In the genomic region with DNA sequence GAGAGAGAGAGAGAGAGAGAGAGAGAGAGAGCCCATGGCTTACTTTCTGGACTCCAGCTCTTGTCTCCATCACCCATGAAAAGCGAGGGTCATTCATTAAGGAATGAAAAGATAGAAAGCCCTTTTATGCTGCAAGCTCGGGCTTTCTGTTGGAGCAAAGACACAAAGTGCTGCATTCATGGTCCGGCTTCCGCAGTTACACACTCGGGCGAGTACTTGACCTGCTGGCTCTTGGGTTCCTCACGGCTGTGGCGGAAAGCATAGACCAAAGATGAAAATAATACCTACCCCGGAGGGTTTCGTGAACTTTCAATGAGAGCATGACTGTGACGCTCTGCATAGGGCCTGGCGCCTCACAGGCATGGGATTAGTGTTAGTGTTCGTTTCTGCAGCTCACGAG, we compare ENCODE assay signal across 8 mouse cellular contexts. TPM values are rescaled to one million over a fixed set of nuclear protein-coding genes. Genes with fewer than 3 reads are reported as not detected.
A peak's percentile ranks its signal among the peaks of the same experiment; 100 is the strongest.
DNase-seq lines count a peak whose midpoint lies in the region; ATAC-seq and TF ChIP-seq lines count a peak whose summit lies in the region.

No protein-coding gene starts in this region.

- peak; percentile 31 for DNase-seq in midbrain, embryonic 10.5 days (ENCODE audit: low spot score)
- no peak for DNase-seq in midbrain, postnatal 0 days (ENCODE audit: low spot score)
- no peak for DNase-seq in kidney, postnatal 0 days (ENCODE audit: low spot score)
- DNase-seq in left cerebral cortex, adult 2 months (ENCODE audit: extremely low spot score in 1 of 2, low spot score in 2 of 2), result no peak

- H3K9me3 ChIP-seq in midbrain, embryonic 10.5 days (replicated peaks), result no peaks in the 10 kb centered on the region
- H3K9me3 ChIP-seq in midbrain, postnatal 0 days (ENCODE audit: low read length), result no peaks in the 10 kb centered on the region
- no peaks in the 10 kb centered on the region for H3K9me3 ChIP-seq in forebrain, embryonic 13.5 days (replicated peaks)
- H3K9me3 ChIP-seq in kidney, postnatal 0 days (replicated peaks; ENCODE audit: low read length), result no peaks in the 10 kb centered on the region
- no peaks in the 10 kb centered on the region for H3K9me3 ChIP-seq in neural tube, embryonic 14.5 days (ENCODE audit: control insufficient read depth, low read length)
- H3K9me3 ChIP-seq in liver, embryonic 12.5 days (replicated peaks), result no peaks in the 10 kb centered on the region

- H3K4me1 ChIP-seq in midbrain, embryonic 10.5 days, result peaks cover 19% of the 10 kb centered on the region
- no peaks in the 10 kb centered on the region for H3K4me1 ChIP-seq in midbrain, postnatal 0 days (ENCODE audit: insufficient read depth, low read length)
- peaks cover 13% of the 10 kb centered on the region for H3K4me1 ChIP-seq in forebrain, embryonic 13.5 days
- H3K4me1 ChIP-seq in kidney, postnatal 0 days (replicated peaks; ENCODE audit: insufficient read depth, low read length), result no peaks in the 10 kb centered on the region
- no peaks in the 10 kb centered on the region for H3K4me1 ChIP-seq in neural tube, embryonic 14.5 days (ENCODE audit: control insufficient read depth, insufficient read depth, low read length)
- H3K4me1 ChIP-seq in liver, embryonic 12.5 days, result peaks cover 18% of the 10 kb centered on the region

- H3K9ac ChIP-seq in midbrain, postnatal 0 days (replicated peaks; ENCODE audit: low read length, poor library complexity, severe bottlenecking), result no peak overlapping the region
- no peak overlapping the region for H3K9ac ChIP-seq in forebrain, embryonic 13.5 days
- H3K9ac ChIP-seq in kidney, postnatal 0 days (ENCODE audit: low read depth, low read length), result no peak overlapping the region
- H3K9ac ChIP-seq in neural tube, embryonic 14.5 days (replicated peaks; ENCODE audit: low read depth, low read length), result no peak overlapping the region
- H3K9ac ChIP-seq in liver, embryonic 12.5 days, result no peak overlapping the region

- no peaks in the 10 kb centered on the region for H3K36me3 ChIP-seq in midbrain, embryonic 10.5 days
- no peaks in the 10 kb centered on the region for H3K36me3 ChIP-seq in midbrain, postnatal 0 days (ENCODE audit: insufficient read depth, low read length)
- no peaks in the 10 kb centered on the region for H3K36me3 ChIP-seq in forebrain, embryonic 13.5 days (ENCODE audit: poor library complexity, severe bottlenecking)
- H3K36me3 ChIP-seq in kidney, postnatal 0 days (ENCODE audit: insufficient read depth, low read length), result no peaks in the 10 kb centered on the region
- no peaks in the 10 kb centered on the region for H3K36me3 ChIP-seq in neural tube, embryonic 14.5 days (ENCODE audit: control insufficient read depth, insufficient read depth, low read length)
- H3K36me3 ChIP-seq in liver, embryonic 12.5 days, result no peaks in the 10 kb centered on the region

- no peak for TF ChIP-seq CTCF in midbrain, postnatal 0 days (IDR thresholded peaks at IDR 0.05)
- no peak for TF ChIP-seq CTCF in kidney, postnatal 0 days (IDR thresholded peaks at IDR 0.05; ENCODE audit: low read depth)
- no peak for TF ChIP-seq CTCF in left cerebral cortex, adult 2 months (IDR thresholded peaks at IDR 0.05)

- ATAC-seq in midbrain, postnatal 0 days (ENCODE audit: low FRiP score), result no peak
- no peak for ATAC-seq in forebrain, embryonic 13.5 days
- no peak for ATAC-seq in kidney, postnatal 0 days (replicated peaks; ENCODE audit: low FRiP score, low read depth)
- peak; percentile 28; the same call in 1 of the 2 replicates for ATAC-seq in neural tube, embryonic 14.5 days (ENCODE audit: low read depth)
- no peak for ATAC-seq in CD4-positive, CD25-positive, alpha-beta regulatory T cell, adult 4 months
- no peak for ATAC-seq in liver, embryonic 12.5 days

- H3K27me3 ChIP-seq in midbrain, embryonic 10.5 days (ENCODE audit: low read depth, poor library complexity, severe bottlenecking), result no peaks in the 10 kb centered on the region
- H3K27me3 ChIP-seq in midbrain, postnatal 0 days (ENCODE audit: insufficient read depth, low read length), result no peaks in the 10 kb centered on the region
- H3K27me3 ChIP-seq in forebrain, embryonic 13.5 days, result no peaks in the 10 kb centered on the region
- H3K27me3 ChIP-seq in kidney, postnatal 0 days (ENCODE audit: insufficient read depth, low read length), result no peaks in the 10 kb centered on the region
- H3K27me3 ChIP-seq in neural tube, embryonic 14.5 days (ENCODE audit: control insufficient read depth, insufficient read depth, low read length), result no peaks in the 10 kb centered on the region
- H3K27me3 ChIP-seq in liver, embryonic 12.5 days (replicated peaks), result peaks cover 28% of the 10 kb centered on the region; the same call in 1 of the 2 replicates

- 48% methylated on average over 14 of the region's 14 CpGs for WGBS in midbrain, embryonic 10.5 days
- WGBS in midbrain, postnatal 0 days, result 36% methylated on average over 14 of the region's 14 CpGs
- 12% methylated on average over 14 of the region's 14 CpGs for WGBS in forebrain, embryonic 13.5 days
- 49% methylated on average over 14 of the region's 14 CpGs for WGBS in kidney, postnatal 0 days
- WGBS in neural tube, embryonic 14.5 days, result 29% methylated on average over 14 of the region's 14 CpGs
- 76% methylated on average over 14 of the region's 14 CpGs for WGBS in liver, embryonic 12.5 days (ENCODE audit: insufficient replicate concordance)

- no peak overlapping the region for H3K4me2 ChIP-seq in midbrain, postnatal 0 days (ENCODE audit: low read depth, low read length, poor library complexity, severe bottlenecking)
- H3K4me2 ChIP-seq in forebrain, embryonic 13.5 days, result peak overlapping the region; percentile 46
- no peak overlapping the region for H3K4me2 ChIP-seq in kidney, postnatal 0 days (ENCODE audit: low read length)
- no peak overlapping the region for H3K4me2 ChIP-seq in neural tube, embryonic 14.5 days (ENCODE audit: low read depth, low read length)
- H3K4me2 ChIP-seq in liver, embryonic 12.5 days, result no peak overlapping the region

- H3K4me3 ChIP-seq in midbrain, embryonic 10.5 days, result peak overlapping the region; percentile 21; the same call in 1 of the 2 replicates
- H3K4me3 ChIP-seq in midbrain, postnatal 0 days (ENCODE audit: low read depth, low read length), result no peak overlapping the region
- no peak overlapping the region for H3K4me3 ChIP-seq in forebrain, embryonic 13.5 days
- no peak overlapping the region for H3K4me3 ChIP-seq in kidney, postnatal 0 days (replicated peaks; ENCODE audit: low read depth, low read length)
- no peak overlapping the region for H3K4me3 ChIP-seq in neural tube, embryonic 14.5 days (ENCODE audit: low read depth, low read length)
- no peak overlapping the region for H3K4me3 ChIP-seq in left cerebral cortex, adult 2 months
- H3K4me3 ChIP-seq in liver, embryonic 12.5 days, result no peak overlapping the region

- intact Hi-C loops in left cerebral cortex, adult 2 months (cut with DNase I), result loop anchor here (5.0 kb wide), 1 partner anchor 182 kb away; the partner anchor contains the start of gene 4930402F06Rik

- peak overlapping the region; percentile 84 for H3K27ac ChIP-seq in midbrain, embryonic 10.5 days (replicated peaks)
- no peak overlapping the region for H3K27ac ChIP-seq in midbrain, postnatal 0 days (ENCODE audit: low read depth, low read length)
- no peak overlapping the region for H3K27ac ChIP-seq in forebrain, embryonic 13.5 days
- peak overlapping the region; percentile 19; the same call in 1 of the 2 replicates for H3K27ac ChIP-seq in kidney, postnatal 0 days
- no peak overlapping the region for H3K27ac ChIP-seq in neural tube, embryonic 14.5 days (ENCODE audit: low read depth, low read length)
- H3K27ac ChIP-seq in left cerebral cortex, adult 2 months, result no peak overlapping the region
- no peak overlapping the region for H3K27ac ChIP-seq in liver, embryonic 12.5 days

RNA-seq across cellular contexts. Expression of gene Rab14, which starts 14.4 kb away (rescaled TPM):
- 272 and 294 TPM in 2 replicates for polyA plus RNA-seq in midbrain, embryonic 10.5 days (2016; fragmentation: Nextera tagmentation; extraction: Ambion mirVana)
- total RNA-seq in midbrain, postnatal 0 days (2014; rRNA removed), result 65.3 and 122 TPM in 2 replicates
- 458 and 504 TPM in 2 replicates for polyA plus RNA-seq in midbrain, postnatal 0 days (2015; fragmentation: Nextera tagmentation; extraction: Ambion mirVana)
- polyA plus RNA-seq in forebrain, embryonic 13.5 days (2015; fragmentation: Nextera tagmentation; extraction: Ambion mirVana), result 421 and 432 TPM in 2 replicates
- polyA plus RNA-seq in kidney, postnatal 0 days (2015; fragmentation: Nextera tagmentation; extraction: Ambion mirVana), result 429 and 454 TPM in 2 replicates
- 426 and 429 TPM in 2 replicates for polyA plus RNA-seq in neural tube, embryonic 14.5 days (2014; fragmentation: Nextera tagmentation; extraction: Ambion mirVana)
- 100 to 1,000 TPM; 219 to 229 TPM for total RNA-seq in left cerebral cortex, adult 2 months (2021)
- polyA plus RNA-seq in CD4-positive, CD25-positive, alpha-beta regulatory T cell, adult 4 months (2017; shearing (Covaris generic)), result 100 to 1,000 TPM in 1 of 2 experiments, 10 to 100 TPM in 1; 86.1 to 124 TPM
- 141 and 143 TPM in 2 replicates for polyA plus RNA-seq in liver, embryonic 12.5 days (2016; fragmentation: Nextera tagmentation; extraction: Ambion mirVana)

RNA-seq across cellular contexts. Expression of gene Gsn, which starts 40.8 kb away (rescaled TPM):
- 13.7 and 23.4 TPM in 2 replicates for polyA plus RNA-seq in midbrain, embryonic 10.5 days (2016; fragmentation: Nextera tagmentation; extraction: Ambion mirVana)
- total RNA-seq in midbrain, postnatal 0 days (2014; rRNA removed), result 23.4 and 39.1 TPM in 2 replicates
- 26.2 and 28.5 TPM in 2 replicates for polyA plus RNA-seq in midbrain, postnatal 0 days (2015; fragmentation: Nextera tagmentation; extraction: Ambion mirVana)
- 13.3 and 14.3 TPM in 2 replicates for polyA plus RNA-seq in forebrain, embryonic 13.5 days (2015; fragmentation: Nextera tagmentation; extraction: Ambion mirVana)
- polyA plus RNA-seq in kidney, postnatal 0 days (2015; fragmentation: Nextera tagmentation; extraction: Ambion mirVana), result 158 and 159 TPM in 2 replicates
- polyA plus RNA-seq in neural tube, embryonic 14.5 days (2014; fragmentation: Nextera tagmentation; extraction: Ambion mirVana), result 19.3 and 38.1 TPM in 2 replicates
- total RNA-seq in left cerebral cortex, adult 2 months (2021), result 10 to 100 TPM; 37.6 to 38.2 TPM
- 10 to 100 TPM; 27.3 to 33.1 TPM for polyA plus RNA-seq in CD4-positive, CD25-positive, alpha-beta regulatory T cell, adult 4 months (2017; shearing (Covaris generic))
- polyA plus RNA-seq in liver, embryonic 12.5 days (2016; fragmentation: Nextera tagmentation; extraction: Ambion mirVana), result 76.8 and 80.4 TPM in 2 replicates

Comparison
In these comparisons a context has a peak if more than half of its experiments do, and no peak if none do; other contexts are left out.
1. H3K27ac ChIP-seq: peak in midbrain, embryonic 10.5 days (single experiment) and kidney, postnatal 0 days (single experiment); none in midbrain, postnatal 0 days (single experiment), forebrain, embryonic 13.5 days (single experiment), neural tube, embryonic 14.5 days (single experiment), left cerebral cortex, adult 2 months (single experiment) and liver, embryonic 12.5 days (single experiment).